Mouse (Mus musculus): ENCODE data around the gene Sec24d. TPM values are rescaled to one million over a fixed set of nuclear protein-coding genes. Genes with fewer than 3 reads are reported as not detected.

The Sec24d gene
- polyA plus RNA-seq, 1 experiment from 2014 or later: 70.1 TPM

DNA sequence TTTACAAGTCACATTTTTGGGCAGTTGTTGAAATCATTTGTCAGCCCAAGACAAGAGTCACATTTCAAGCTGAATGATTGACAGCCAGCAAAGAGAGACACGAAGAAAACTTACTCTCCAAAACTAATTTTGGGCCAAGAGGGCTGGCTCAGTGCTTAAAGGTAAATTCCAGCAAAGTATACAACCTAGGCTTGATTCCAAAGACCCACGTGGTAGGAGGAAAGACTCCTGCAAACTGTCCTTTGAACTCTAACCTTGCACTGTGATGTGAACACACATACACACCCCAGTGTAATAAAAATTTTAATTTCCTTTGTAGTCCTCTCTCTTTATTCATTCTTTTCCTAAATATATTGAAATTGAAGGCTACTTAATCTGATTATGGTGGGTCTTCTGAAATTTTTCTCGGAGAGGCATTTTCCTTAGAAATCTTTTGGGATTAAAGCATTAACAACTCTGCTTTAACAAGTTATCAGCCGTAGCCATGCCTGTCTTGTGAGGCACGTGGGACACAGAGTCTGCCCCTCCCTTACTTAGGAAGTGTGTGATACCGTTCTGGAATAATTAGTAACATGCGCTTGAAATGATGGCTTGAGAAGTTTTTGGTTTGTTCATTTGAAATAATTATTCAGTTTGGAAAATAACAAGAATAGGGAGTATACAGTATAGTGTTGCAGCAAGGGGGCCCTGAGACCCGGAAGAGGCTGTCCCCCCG is 21.8 kb downstream of the Sec24d start:
- ATAC-seq (ENCODE audit: low FRiP score, low TSS enrichment): no peak
- 46% methylated on average over 9 of the region's 9 CpGs for WGBS
- H3K9me3 ChIP-seq (ENCODE audit: low read length): no peaks in the 10 kb centered on the region
- no peak overlapping the region for H3K9ac ChIP-seq (replicated peaks; ENCODE audit: low read length)
- H3K4me3 ChIP-seq (ENCODE audit: low read length): no peak overlapping the region
- no peak overlapping the region for H3K4me2 ChIP-seq (replicated peaks; ENCODE audit: low read depth, low read length)
- H3K27ac ChIP-seq (ENCODE audit: low read length): no peak overlapping the region
- H3K36me3 ChIP-seq (ENCODE audit: insufficient read depth, low read length): peaks cover 17% of the 10 kb centered on the region
- H3K27me3 ChIP-seq (ENCODE audit: insufficient read depth, low read length): no peaks in the 10 kb centered on the region
- H3K4me1 ChIP-seq (ENCODE audit: insufficient read depth, low read length): no peaks in the 10 kb centered on the region

- H3K9ac ChIP-seq (replicated peaks; ENCODE audit: low read length): no peak overlapping the region
- H3K4me3 ChIP-seq (ENCODE audit: low read length): no peak overlapping the region
- H3K4me2 ChIP-seq (replicated peaks; ENCODE audit: low read depth, low read length): no peak overlapping the region
- H3K9me3 ChIP-seq (ENCODE audit: low read length): no peaks in the 10 kb centered on the region
- peaks cover 29% of the 10 kb centered on the region for H3K36me3 ChIP-seq (ENCODE audit: insufficient read depth, low read length)
- no peak overlapping the region for H3K27ac ChIP-seq (ENCODE audit: low read length)
- no peaks in the 10 kb centered on the region for H3K27me3 ChIP-seq (ENCODE audit: insufficient read depth, low read length)
- ATAC-seq (ENCODE audit: low FRiP score, low TSS enrichment): no peak
- no peaks in the 10 kb centered on the region for H3K4me1 ChIP-seq (ENCODE audit: insufficient read depth, low read length)
Observed at GRCm38 (mm10) chr3:123291670-123292069, 24.4 kb downstream of the Sec24d start.

GRCm38 (mm10) chr3:123296654-123297053 is 29.4 kb downstream of the Sec24d start:
- WGBS: 82% methylated on average over 11 of the region's 11 CpGs
- H3K27ac ChIP-seq (ENCODE audit: low read length): no peak overlapping the region
- no peaks in the 10 kb centered on the region for H3K27me3 ChIP-seq (ENCODE audit: insufficient read depth, low read length)
- no peaks in the 10 kb centered on the region for H3K9me3 ChIP-seq (ENCODE audit: low read length)
- no peak overlapping the region for H3K4me3 ChIP-seq (ENCODE audit: low read length)
- no peak overlapping the region for H3K9ac ChIP-seq (replicated peaks; ENCODE audit: low read length)
- no peak overlapping the region for H3K4me2 ChIP-seq (replicated peaks; ENCODE audit: low read depth, low read length)
- no peak for ATAC-seq (ENCODE audit: low FRiP score, low TSS enrichment)
- peaks cover 48% of the 10 kb centered on the region for H3K36me3 ChIP-seq (ENCODE audit: insufficient read depth, low read length)
- H3K4me1 ChIP-seq (ENCODE audit: insufficient read depth, low read length): no peaks in the 10 kb centered on the region

- no peak for ATAC-seq (ENCODE audit: low FRiP score, low TSS enrichment)
- Histone ChIP-seq H3K9me3 (ENCODE audit: low read length) (peaks cover 6% of the 10 kb centered on the region; the same call in 1 of the 2 replicates), H3K27ac (ENCODE audit: low read length) (no peak overlapping the region), H3K4me2 (replicated peaks; ENCODE audit: low read depth, low read length) (no peak overlapping the region), H3K36me3 (ENCODE audit: insufficient read depth, low read length) (peaks cover 64% of the 10 kb centered on the region), H3K9ac (replicated peaks; ENCODE audit: low read length) (no peak overlapping the region), H3K4me3 (ENCODE audit: low read length) (no peak overlapping the region), H3K27me3 (ENCODE audit: insufficient read depth, low read length) (no peaks in the 10 kb centered on the region), H3K4me1 (ENCODE audit: insufficient read depth, low read length) (no peaks in the 10 kb centered on the region)
- 89% methylated on average over 9 of the region's 9 CpGs for WGBS
Observed at GRCm38 (mm10) chr3:123298283-123298682, 31.0 kb downstream of the Sec24d start.

DNA sequence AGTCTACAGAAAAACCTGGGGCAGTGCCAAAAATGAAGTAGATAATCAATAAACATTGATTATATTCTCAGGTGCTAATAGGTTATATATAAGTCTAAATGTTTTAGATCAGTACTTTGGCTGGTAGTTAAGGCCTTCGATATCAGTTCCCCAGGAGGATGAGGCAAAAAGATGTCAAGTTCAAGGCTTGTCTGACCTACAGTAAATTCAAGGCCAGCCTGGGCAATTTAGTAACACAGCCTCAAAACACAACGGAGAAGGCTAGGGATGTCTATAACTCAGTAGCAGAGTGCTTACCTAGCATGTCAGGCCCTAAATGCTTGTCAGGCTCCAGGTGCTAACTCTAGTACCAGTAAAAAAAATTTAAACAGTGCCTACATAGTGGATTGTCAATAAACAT is 34.3 kb downstream of the Sec24d start:
- H3K9ac ChIP-seq (replicated peaks; ENCODE audit: low read length): no peak overlapping the region
- 82% methylated on average over 2 of the region's 2 CpGs for WGBS
- peaks cover 50% of the 10 kb centered on the region for H3K36me3 ChIP-seq (ENCODE audit: insufficient read depth, low read length)
- no peaks in the 10 kb centered on the region for H3K4me1 ChIP-seq (ENCODE audit: insufficient read depth, low read length)
- no peak for ATAC-seq (ENCODE audit: low FRiP score, low TSS enrichment)
- no peaks in the 10 kb centered on the region for H3K27me3 ChIP-seq (ENCODE audit: insufficient read depth, low read length)
- no peak overlapping the region for H3K4me3 ChIP-seq (ENCODE audit: low read length)
- H3K9me3 ChIP-seq (ENCODE audit: low read length): peaks cover 6% of the 10 kb centered on the region; the same call in 1 of the 2 replicates
- no peak overlapping the region for H3K4me2 ChIP-seq (replicated peaks; ENCODE audit: low read depth, low read length)
- no peak overlapping the region for H3K27ac ChIP-seq (ENCODE audit: low read length)

- Histone ChIP-seq H3K27ac (ENCODE audit: low read length) (no peak overlapping the region), H3K4me1 (ENCODE audit: insufficient read depth, low read length) (no peaks in the 10 kb centered on the region), H3K27me3 (ENCODE audit: insufficient read depth, low read length) (no peaks in the 10 kb centered on the region), H3K9ac (replicated peaks; ENCODE audit: low read length) (no peak overlapping the region), H3K4me3 (ENCODE audit: low read length) (no peak overlapping the region), H3K4me2 (replicated peaks; ENCODE audit: low read depth, low read length) (no peak overlapping the region), H3K36me3 (ENCODE audit: insufficient read depth, low read length) (peaks cover 41% of the 10 kb centered on the region), H3K9me3 (ENCODE audit: low read length) (peaks cover 6% of the 10 kb centered on the region; the same call in 1 of the 2 replicates)
- no peak for ATAC-seq (ENCODE audit: low FRiP score, low TSS enrichment)
- 90% methylated on average over 15 of the region's 15 CpGs for WGBS
Observed at GRCm38 (mm10) chr3:123305611-123306010, 38.4 kb downstream of the Sec24d start.

GRCm38 (mm10) chr3:123307446-123307845 is 40.2 kb downstream of the Sec24d start:
- H3K9me3 ChIP-seq (ENCODE audit: low read length): peaks cover 3% of the 10 kb centered on the region; the same call in 1 of the 2 replicates
- H3K4me3 ChIP-seq (ENCODE audit: low read length): no peak overlapping the region
- H3K9ac ChIP-seq (replicated peaks; ENCODE audit: low read length): no peak overlapping the region
- no peak overlapping the region for H3K4me2 ChIP-seq (replicated peaks; ENCODE audit: low read depth, low read length)
- 0 out of 2 replicates have a peak, but pooled peaks cover 1% of the 10 kb centered on the region for H3K4me1 ChIP-seq (ENCODE audit: insufficient read depth, low read length)
- no peaks in the 10 kb centered on the region for H3K27me3 ChIP-seq (ENCODE audit: insufficient read depth, low read length)
- peaks cover 24% of the 10 kb centered on the region for H3K36me3 ChIP-seq (ENCODE audit: insufficient read depth, low read length)
- no peak for ATAC-seq (ENCODE audit: low FRiP score, low TSS enrichment)
- 93% methylated on average over 6 of the region's 6 CpGs for WGBS
- H3K27ac ChIP-seq (ENCODE audit: low read length): no peak overlapping the region

DNA sequence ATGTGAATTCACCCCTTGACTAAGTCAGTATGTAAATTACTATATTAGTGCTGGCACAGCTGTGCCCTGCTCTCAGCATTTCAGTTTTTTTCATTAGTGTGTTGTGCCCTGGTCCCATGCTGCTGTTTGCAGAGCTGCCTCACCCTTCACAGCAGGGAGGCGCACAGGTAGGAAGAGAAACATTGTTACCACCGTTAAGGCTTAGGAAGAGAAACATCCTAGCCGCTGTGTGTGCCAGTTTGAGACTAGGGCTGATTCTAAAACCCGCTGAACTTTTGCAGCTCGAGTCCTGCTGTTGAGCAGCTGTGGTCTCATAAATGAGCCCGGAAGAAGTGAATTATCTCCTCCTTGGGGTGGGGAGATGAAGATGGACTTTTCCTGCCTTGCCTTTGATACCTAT is 41.9 kb downstream of the Sec24d start:
- no peak for ATAC-seq (ENCODE audit: low FRiP score, low TSS enrichment)
- Histone ChIP-seq H3K27me3 (ENCODE audit: insufficient read depth, low read length) (no peaks in the 10 kb centered on the region), H3K4me3 (ENCODE audit: low read length) (no peak overlapping the region), H3K9ac (replicated peaks; ENCODE audit: low read length) (no peak overlapping the region), H3K4me2 (replicated peaks; ENCODE audit: low read depth, low read length) (no peak overlapping the region), H3K4me1 (ENCODE audit: insufficient read depth, low read length) (peaks cover 10% of the 10 kb centered on the region; the same call in 1 of the 2 replicates), H3K27ac (ENCODE audit: low read length) (no peak overlapping the region), H3K9me3 (ENCODE audit: low read length) (no peaks in the 10 kb centered on the region), H3K36me3 (ENCODE audit: insufficient read depth, low read length) (peaks cover 14% of the 10 kb centered on the region; the same call in 1 of the 2 replicates)
- 77% methylated on average over 6 of the region's 6 CpGs for WGBS

DNA sequence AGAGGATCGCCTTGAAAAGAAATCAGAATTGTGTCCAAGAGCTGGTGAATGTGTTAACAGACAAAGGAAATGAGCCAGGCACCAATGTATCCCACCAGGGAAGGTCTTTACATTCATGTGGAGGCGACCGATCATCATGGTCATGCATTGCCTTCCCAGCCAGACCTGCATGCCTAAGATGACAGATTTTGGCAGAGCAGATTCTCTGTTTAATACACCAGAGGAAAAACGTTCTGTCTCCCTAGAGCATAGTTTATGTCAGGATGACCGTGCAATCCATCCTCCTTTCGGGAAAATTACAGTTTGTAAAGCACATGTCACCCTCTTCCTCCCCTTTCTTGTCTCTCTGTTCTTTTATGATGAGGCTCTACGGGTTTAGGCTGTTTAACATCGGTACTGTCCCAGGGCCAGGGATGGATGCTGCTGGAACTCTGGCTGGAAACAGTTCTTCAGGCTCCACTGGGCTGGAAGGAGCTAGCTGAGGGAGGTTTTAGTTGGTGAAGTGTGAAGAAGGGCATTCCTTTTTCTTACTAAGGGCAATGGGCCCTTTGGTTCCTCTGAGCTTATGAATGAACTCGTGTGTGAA is 45.3 kb downstream of the Sec24d start:
- Histone ChIP-seq H3K4me2 (replicated peaks; ENCODE audit: low read depth, low read length) (no peak overlapping the region), H3K9ac (replicated peaks; ENCODE audit: low read length) (no peak overlapping the region), H3K27me3 (ENCODE audit: insufficient read depth, low read length) (no peaks in the 10 kb centered on the region), H3K27ac (ENCODE audit: low read length) (peak overlapping the region; percentile 53), H3K4me3 (ENCODE audit: low read length) (no peak overlapping the region), H3K4me1 (ENCODE audit: insufficient read depth, low read length) (peaks cover 10% of the 10 kb centered on the region; the same call in 1 of the 2 replicates), H3K36me3 (ENCODE audit: insufficient read depth, low read length) (0 out of 2 replicates have a peak, but pooled peaks cover 7% of the 10 kb centered on the region), H3K9me3 (ENCODE audit: low read length) (no peaks in the 10 kb centered on the region)
- peak; percentile 74; the same call in 1 of the 2 replicates for ATAC-seq (ENCODE audit: low FRiP score, low TSS enrichment)
- WGBS: 56% methylated on average over 9 of the region's 9 CpGs

DNA sequence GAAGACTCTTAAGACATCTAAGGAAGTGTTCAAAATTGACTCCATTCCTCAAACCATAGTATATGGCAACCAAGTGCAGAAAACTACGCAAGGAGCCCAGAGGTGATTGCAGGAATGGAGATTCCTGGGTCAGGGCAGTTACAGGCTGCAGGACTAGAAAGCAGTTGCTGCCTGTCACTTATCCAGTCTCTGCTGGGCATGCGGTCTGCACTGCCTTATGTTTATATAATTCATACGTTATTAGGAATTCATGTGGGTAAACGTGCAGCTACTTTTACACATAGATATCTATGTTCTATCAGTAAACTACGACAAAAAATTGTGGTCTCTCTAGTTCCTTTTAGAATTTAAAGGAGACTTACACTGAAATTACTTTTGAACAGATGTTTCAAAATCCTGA is 46.2 kb downstream of the Sec24d start:
- H3K9me3 ChIP-seq (ENCODE audit: low read length): no peaks in the 10 kb centered on the region
- no peak overlapping the region for H3K27ac ChIP-seq (ENCODE audit: low read length)
- H3K4me1 ChIP-seq (ENCODE audit: insufficient read depth, low read length): peaks cover 10% of the 10 kb centered on the region; the same call in 1 of the 2 replicates
- H3K4me2 ChIP-seq (replicated peaks; ENCODE audit: low read depth, low read length): no peak overlapping the region
- 0 out of 2 replicates have a peak, but pooled peaks cover 10% of the 10 kb centered on the region for H3K36me3 ChIP-seq (ENCODE audit: insufficient read depth, low read length)
- no peaks in the 10 kb centered on the region for H3K27me3 ChIP-seq (ENCODE audit: insufficient read depth, low read length)
- 69% methylated on average over 5 of the region's 5 CpGs for WGBS
- no peak overlapping the region for H3K4me3 ChIP-seq (ENCODE audit: low read length)
- no peak for ATAC-seq (ENCODE audit: low FRiP score, low TSS enrichment)
- no peak overlapping the region for H3K9ac ChIP-seq (replicated peaks; ENCODE audit: low read length)

Data from kidney, embryonic 16.5 days (tissue).